Mouse (Mus musculus): ENCODE results near the gene Cryz.

GRCm38 (mm10) chr3:154670584-154670983, 74.1 kb downstream of the Cryz start:
- no peak for TF ChIP-seq EP300 (IDR thresholded peaks at IDR 0.05; ENCODE audit: low read depth in 1 of 2, low read length in 2 of 2)
- TF ChIP-seq CTCF (IDR thresholded peaks at IDR 0.05 in 2 of 3, conservative IDR thresholded peaks at IDR 0.05 in 1 of 3; ENCODE audit: control insufficient read depth in 1 of 3, insufficient read depth in 1 of 3, low read depth in 2 of 3, low read length in 3 of 3, poor library complexity in 1 of 3, severe bottlenecking in 1 of 3): no peak
- no peak for TF ChIP-seq SIN3A (IDR thresholded peaks at IDR 0.05; ENCODE audit: low read length)
- no peak for TF ChIP-seq POLR2AphosphoS2 (IDR thresholded peaks at IDR 0.05; ENCODE audit: low read length)
- TF ChIP-seq NELFE (IDR thresholded peaks at IDR 0.05; ENCODE audit: low read depth, low read length): no peak
- TF ChIP-seq POLR2A (IDR thresholded peaks at IDR 0.05; ENCODE audit: control insufficient read depth in 1 of 2, insufficient read depth in 1 of 2, low read depth in 1 of 2, low read length in 2 of 2, poor library complexity in 1 of 2): no peak
- TF ChIP-seq NRF1 (IDR thresholded peaks at IDR 0.05; ENCODE audit: insufficient read depth, low read depth, low read length, poor library complexity, severe bottlenecking): no peak
- TF ChIP-seq E2F4 (IDR thresholded peaks at IDR 0.05; ENCODE audit: borderline replicate concordance, low read depth, low read length): no peak
- TF ChIP-seq MAX (IDR thresholded peaks at IDR 0.05; ENCODE audit: low read length): no peak
- no peak for TF ChIP-seq TCF12 (IDR thresholded peaks at IDR 0.05; ENCODE audit: low read depth, low read length)
- no peak for TF ChIP-seq ETS1 (IDR thresholded peaks at IDR 0.05; ENCODE audit: low read depth, low read length)
- TF ChIP-seq TAL1 (IDR thresholded peaks at IDR 0.05; ENCODE audit: low read length): no peak

All from MEL (cell line).